Mouse (Mus musculus) thymus, adult 2 months (tissue): ENCODE measurements around the gene Zbed5. TPM values are rescaled to one million over a fixed set of nuclear protein-coding genes. Genes with fewer than 3 reads are reported as not detected.
"Not testable (repeated sequence)": the region's sequence is repeated elsewhere in the genome, so short reads cannot be mapped to it uniquely, and the experiment has no call there.

Source experiments
- DNase-seq: peaks from one replicate; pipeline ENCODE4 v3.0.0; 2021
- H3K27ac ChIP-seq: fragments of 200-500 bp; 2 replicates; pipeline ENCODE4 v1.5.1; 2012; ENCODE audit warnings: low read length, control low read depth; ENCODE audit not compliant: control insufficient read depth, insufficient read depth
- H3K27me3 ChIP-seq: fragments of 200-500 bp; 2 replicates; pipeline ENCODE4 v1.6.1; 2012; ENCODE audit warnings: mild to moderate bottlenecking, low read length, moderate library complexity, mixed read lengths; ENCODE audit not compliant: control insufficient read depth, insufficient read depth
- H3K36me3 ChIP-seq: fragments of 200-500 bp; 2 replicates; pipeline ENCODE4 v1.6.1; 2012; ENCODE audit warnings: mild to moderate bottlenecking, low read length, moderate library complexity; ENCODE audit not compliant: control insufficient read depth, insufficient read depth
- H3K4me1 ChIP-seq: fragments of 200-500 bp; replicated peaks from 2 replicates; pipeline ENCODE4 v1.6.1; 2012; ENCODE audit warnings: low read length; ENCODE audit not compliant: control insufficient read depth, insufficient read depth
- H3K4me3 ChIP-seq: fragments of 200-500 bp; 2 replicates; pipeline ENCODE4 v1.5.1; 2012; ENCODE audit warnings: mild to moderate bottlenecking, low read length, control low read depth, moderate library complexity; ENCODE audit not compliant: control insufficient read depth, insufficient read depth
- CTCF ChIP-seq: fragments of 200-500 bp; IDR thresholded peaks from 2 replicates; pipeline ENCODE4 v1.5.1; 2012; ENCODE audit warnings: mild to moderate bottlenecking, control low read depth, low read length, moderate library complexity, borderline replicate concordance; ENCODE audit not compliant: control insufficient read depth, poor library complexity, insufficient read depth; ENCODE audit errors: extremely low read depth
- POLR2A ChIP-seq: fragments of 200-500 bp; IDR thresholded peaks from 2 replicates; pipeline ENCODE4 v1.6.1; 2012; ENCODE audit warnings: mild to moderate bottlenecking, low read length, control low read depth, moderate library complexity; ENCODE audit not compliant: control insufficient read depth, poor library complexity, insufficient read depth; ENCODE audit errors: extremely low read depth
- WGBS: fragments of 180-500 bp; shearing (Covaris S2); methylation state at CpG from one replicate; pipeline ENCODE4 v1.1.7; 2018; 5-methylcytosine and 5-hydroxymethylcytosine counted together
- polyA plus RNA-seq: library from polyadenylated mRNA; depleted of rRNA; stranded (reverse); fragments of >200 nt; gene quantifications from 2 replicates; pipeline ENCODE4 v1.2.3, GENCODE M21; 2012; rRNA removed

Zbed5 gene
- polyA plus RNA-seq, 1 experiment = 0.50 TPM

DNA sequence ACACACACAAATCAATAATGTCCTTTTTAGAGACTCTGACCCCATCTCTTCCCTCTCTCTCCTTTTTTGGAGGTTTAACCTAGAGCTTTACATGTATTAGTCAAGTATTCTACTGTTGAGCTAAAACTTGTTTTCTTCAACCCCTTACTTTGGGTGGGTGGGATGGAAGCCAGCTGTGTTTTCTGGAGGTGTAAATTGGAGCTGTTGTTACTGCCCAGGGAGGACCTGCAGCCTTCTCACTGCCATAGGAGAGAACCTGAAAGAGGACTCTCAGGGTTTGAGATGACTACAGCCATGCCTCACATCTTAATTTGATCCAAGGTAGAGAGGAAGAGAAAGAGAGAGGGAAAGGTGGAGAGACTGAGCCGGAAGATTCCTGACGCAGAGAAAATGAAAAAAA, 44.8 kb downstream of the Zbed5 start:
- Histone ChIP-seq H3K36me3 (no peaks in the 10 kb centered on the region), H3K4me1 (no peaks in the 10 kb centered on the region), H3K4me3 (no peak overlapping the region), H3K27ac (no peak overlapping the region), H3K27me3 (no peaks in the 10 kb centered on the region)
- 71% methylated on average over 2 of the region's 2 CpGs for WGBS
- no peak for DNase-seq
- no peak for TF ChIP-seq POLR2A
- TF ChIP-seq CTCF = no peak

DNA sequence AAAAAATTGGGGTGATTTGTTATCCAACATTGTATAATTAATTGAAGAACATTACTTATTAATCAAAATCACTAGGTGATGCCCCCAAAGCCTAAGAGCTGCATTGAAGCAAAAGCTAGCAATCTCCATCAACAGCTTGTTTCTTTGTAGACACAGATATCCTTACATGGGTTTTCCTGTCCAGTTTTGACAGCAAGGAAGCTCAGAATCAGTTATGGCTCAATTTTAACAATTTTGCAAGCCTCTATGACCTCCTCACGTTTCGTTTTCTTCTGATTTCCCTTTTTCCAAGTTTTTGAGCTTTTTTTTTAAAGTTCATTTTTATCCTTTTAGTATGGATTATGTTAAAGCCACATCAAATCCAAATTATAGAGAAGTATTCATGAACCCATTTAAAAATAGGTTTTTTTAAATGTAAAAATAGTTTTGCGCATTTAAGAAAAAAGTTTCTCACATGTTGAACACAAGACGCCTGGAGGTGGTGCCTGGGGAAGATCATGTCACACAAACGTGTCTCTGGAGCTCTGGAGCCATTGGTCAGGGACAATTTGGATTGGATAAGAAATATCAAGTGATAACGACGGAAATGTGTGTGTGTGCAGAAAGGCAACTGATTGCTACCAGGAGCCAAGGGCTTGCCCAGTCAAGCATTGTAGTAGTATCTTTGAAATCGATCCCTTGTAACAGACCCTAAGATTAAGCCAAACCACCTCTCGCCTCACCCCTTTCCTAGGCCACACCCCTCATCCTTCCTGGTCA, 45.4 kb downstream of the Zbed5 start:
- DNase-seq = no peak
- peak overlapping the region; percentile 24 for H3K4me3 ChIP-seq
- H3K4me1 ChIP-seq = no peaks in the 10 kb centered on the region
- WGBS = under 1% methylated on average over 9 of the region's 9 CpGs
- no peaks in the 10 kb centered on the region for H3K36me3 ChIP-seq
- H3K27me3 ChIP-seq = no peaks in the 10 kb centered on the region
- no peak overlapping the region for H3K27ac ChIP-seq
- no peak for TF ChIP-seq POLR2A
- TF ChIP-seq CTCF = no peak

DNA sequence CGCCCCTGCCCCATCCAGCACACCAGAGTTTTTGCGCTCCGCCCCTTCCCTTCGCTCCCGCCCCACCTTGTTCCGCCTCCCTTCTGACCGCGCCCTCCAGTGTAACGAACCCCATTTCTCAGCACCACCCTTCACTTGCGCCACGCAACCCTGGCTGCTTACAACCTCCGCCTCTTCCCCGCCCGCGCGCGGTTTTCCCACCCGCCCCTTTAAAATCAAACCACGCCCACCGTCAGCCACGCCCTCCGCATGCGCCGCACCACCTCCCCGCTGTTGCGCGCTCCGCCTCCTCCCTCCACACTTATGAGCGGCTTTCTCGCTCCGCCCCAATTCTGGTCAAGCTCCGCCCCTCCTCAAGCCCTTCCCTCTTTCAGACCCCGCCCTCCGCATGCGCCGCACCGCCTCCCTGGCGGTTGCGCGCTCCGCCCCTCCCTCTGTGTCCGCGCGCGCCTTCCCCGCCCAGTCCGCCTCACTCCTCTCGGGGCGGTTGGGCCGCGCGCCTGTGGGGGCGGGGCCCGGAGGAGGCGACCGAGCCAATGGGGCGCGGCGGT, 46.0 kb downstream of the Zbed5 start, which contains the start of gene Vkorc1l1:
TSS of gene Vkorc1l1 (plus strand) at position 476 of the 551 bp plus-strand sequence.
- Histone ChIP-seq H3K36me3 (no peaks in the 10 kb centered on the region), H3K27me3 (no peaks in the 10 kb centered on the region), H3K4me1 (no peaks in the 10 kb centered on the region), H3K27ac (no peak within 1 kb of the TSS), H3K4me3 (peak within 1 kb of the TSS; percentile 66)
- DNase-seq = peak; percentile 99
- 0 out of 2 replicates have a peak, but pooled peaks have one; percentile 43 for TF ChIP-seq CTCF
- TF ChIP-seq POLR2A = peak; percentile 50; the same call in 1 of the 2 replicates
- under 1% methylated on average over 58 of the region's 59 CpGs for WGBS

DNA sequence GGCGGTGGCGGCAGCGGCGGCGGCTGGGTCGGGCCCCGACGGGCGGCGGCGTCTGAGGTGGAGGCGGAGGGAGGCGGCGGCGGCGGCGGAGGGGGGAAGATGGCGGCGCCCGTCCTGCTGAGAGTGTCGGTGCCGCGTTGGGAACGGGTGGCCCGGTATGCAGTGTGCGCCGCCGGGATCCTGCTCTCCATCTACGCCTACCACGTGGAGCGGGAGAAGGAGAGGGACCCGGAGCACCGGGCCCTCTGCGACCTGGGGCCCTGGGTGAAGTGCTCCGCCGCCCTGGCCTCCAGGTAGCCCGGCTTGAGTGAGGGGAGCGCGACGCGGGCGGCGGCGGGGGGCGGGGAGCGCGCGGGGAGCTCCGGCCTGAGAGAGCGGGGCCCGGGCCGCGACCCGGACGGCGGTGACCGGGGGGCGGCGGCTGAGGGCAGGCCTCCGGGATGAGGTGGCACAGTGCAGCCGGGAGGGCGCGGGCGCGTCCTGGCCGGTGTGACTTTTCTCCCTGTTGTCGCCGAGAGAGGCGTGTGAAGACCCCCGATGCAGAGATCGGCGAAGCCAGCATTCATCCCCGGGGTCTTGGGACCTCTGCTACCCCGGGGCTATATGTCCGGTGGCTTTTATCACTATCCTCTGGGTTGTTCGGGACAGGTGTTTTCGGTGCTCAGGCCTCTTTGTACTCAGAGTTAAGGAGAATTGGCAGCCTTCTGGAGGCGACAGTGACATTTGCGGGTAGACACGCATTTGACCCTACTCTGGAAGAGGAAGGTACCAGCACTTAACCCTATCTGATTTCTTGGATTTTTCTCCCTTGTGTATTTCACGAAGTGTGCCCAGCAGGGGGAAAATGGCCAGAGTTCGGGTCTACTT, 46.8 kb downstream of the Zbed5 start:
- not testable (repeated sequence) for H3K27ac ChIP-seq, H3K4me1 ChIP-seq, H3K27me3 ChIP-seq, H3K36me3 ChIP-seq
- WGBS = under 1% methylated on average over 52 of the region's 82 CpGs
- DNase-seq = peak; percentile 46
- H3K4me3 ChIP-seq = peak overlapping the region; percentile 66

DNA sequence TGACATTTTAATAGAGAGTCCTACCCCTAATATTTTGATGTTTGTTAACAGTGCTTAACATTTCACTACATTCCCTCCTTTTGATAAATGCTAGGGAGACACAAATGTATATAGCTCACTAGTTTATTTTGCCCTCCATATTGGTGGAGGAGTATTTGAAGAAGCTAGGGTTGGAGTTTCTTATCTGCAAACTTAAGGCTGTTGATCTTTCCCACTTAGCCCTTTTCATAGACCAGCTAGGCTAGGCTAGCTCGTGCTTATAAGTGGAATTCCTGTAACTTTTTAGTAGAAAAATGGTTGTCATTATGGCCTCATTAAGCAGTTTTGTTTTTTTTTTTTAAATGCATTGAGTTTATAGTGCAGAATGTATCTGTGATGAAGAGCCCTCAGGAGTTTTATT, 47.9 kb downstream of the Zbed5 start:
- H3K27ac ChIP-seq = no peak overlapping the region
- TF ChIP-seq CTCF = no peak
- 96% methylated on average over 1 of the region's 1 CpGs for WGBS
- H3K36me3 ChIP-seq = no peaks in the 10 kb centered on the region
- no peaks in the 10 kb centered on the region for H3K27me3 ChIP-seq
- no peak for DNase-seq
- no peaks in the 10 kb centered on the region for H3K4me1 ChIP-seq
- no peak overlapping the region for H3K4me3 ChIP-seq

DNA sequence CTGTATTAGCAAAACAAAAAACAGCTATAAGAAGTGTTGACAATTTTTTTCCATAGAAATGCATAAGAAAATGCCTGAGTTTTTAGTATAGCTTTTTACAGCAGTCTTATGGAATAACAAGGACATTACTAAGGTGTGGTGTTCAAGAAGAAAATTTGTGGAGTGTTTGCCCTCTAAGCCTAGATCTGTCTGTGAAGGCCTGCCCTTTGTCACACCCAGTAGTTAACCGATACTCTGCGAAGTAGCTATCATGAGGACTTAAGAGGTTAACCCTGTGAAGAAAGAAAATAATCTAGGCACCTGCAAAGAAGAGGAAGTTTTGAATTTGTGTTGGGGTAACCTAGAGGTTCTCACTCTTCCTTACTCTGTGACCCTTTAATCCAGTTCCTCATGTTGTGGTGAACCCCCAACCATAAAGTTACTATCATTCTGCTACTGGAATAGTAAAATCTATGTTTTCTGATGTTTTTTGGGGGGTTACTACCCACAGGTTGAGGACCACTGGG, 52.1 kb downstream of the Zbed5 start:
- Histone ChIP-seq H3K27me3 (no peaks in the 10 kb centered on the region), H3K4me3 (no peak overlapping the region), H3K4me1 (no peaks in the 10 kb centered on the region), H3K27ac (no peak overlapping the region), H3K36me3 (no peaks in the 10 kb centered on the region)
- DNase-seq = no peak
- TF ChIP-seq POLR2A = no peak
- no peak for TF ChIP-seq CTCF
- WGBS = 49% methylated on average over 2 of the region's 2 CpGs

DNA sequence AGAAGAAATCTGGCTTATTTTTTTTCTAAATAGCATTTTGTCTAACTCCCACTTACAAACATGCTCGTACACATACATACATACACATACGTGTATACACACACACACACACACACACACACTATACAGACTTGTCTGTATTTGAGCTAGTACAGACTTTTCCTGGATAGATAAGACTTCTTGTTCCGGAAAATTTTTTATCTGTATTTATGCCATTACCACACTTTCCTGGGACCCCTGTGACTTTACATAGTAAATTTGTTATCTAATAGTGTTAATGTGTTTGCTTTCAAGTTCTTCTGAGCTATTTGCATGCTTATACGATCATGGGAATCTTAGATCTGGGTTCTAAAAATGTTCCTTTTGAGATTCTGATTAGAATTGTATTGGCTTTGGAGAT, 56.6 kb downstream of the Zbed5 start:
- H3K4me3 ChIP-seq = no peak overlapping the region
- no peak for DNase-seq
- no peak overlapping the region for H3K27ac ChIP-seq
- no peaks in the 10 kb centered on the region for H3K36me3 ChIP-seq
- TF ChIP-seq CTCF (no peak), POLR2A (no peak)
- 97% methylated on average over 4 of the region's 4 CpGs for WGBS
- H3K27me3 ChIP-seq = no peaks in the 10 kb centered on the region
- no peaks in the 10 kb centered on the region for H3K4me1 ChIP-seq

Other genes starting within 250 kb of the Zbed5 start
- 1.1 and 1.4 TPM in 2 replicates for gene Zfp11, start 225.6 kb upstream of the Zbed5 start, polyA plus RNA-seq
- gene Sept14, start 187.2 kb upstream of the Zbed5 start, polyA plus RNA-seq = 0.11 TPM in 1 of 2 replicates, not detected in the other
- 66.5 and 83.5 TPM in 2 replicates for gene Mrps17, start 180.2 kb upstream of the Zbed5 start, polyA plus RNA-seq
- gene Nipsnap2, start 170.7 kb upstream of the Zbed5 start, polyA plus RNA-seq = 31.5 and 45.9 TPM in 2 replicates
- 32.9 and 36.8 TPM in 2 replicates for gene Psph, start 108.3 kb upstream of the Zbed5 start, polyA plus RNA-seq
- gene Sumf2, start 48.7 kb upstream of the Zbed5 start, polyA plus RNA-seq = 17.3 and 19.4 TPM in 2 replicates
- gene Chchd2, start 8.3 kb upstream of the Zbed5 start, polyA plus RNA-seq = 1,121 and 1,221 TPM in 2 replicates
- gene Phkg1, start 2.8 kb downstream of the Zbed5 start, polyA plus RNA-seq = 1.3 and 3.6 TPM in 2 replicates
- 3.4 and 3.5 TPM in 2 replicates for gene Nupr1l, start 12.8 kb downstream of the Zbed5 start, polyA plus RNA-seq
- 20.9 and 24.2 TPM in 2 replicates for gene Vkorc1l1, start 46.2 kb downstream of the Zbed5 start, polyA plus RNA-seq
- 55.1 and 57.5 TPM in 2 replicates for gene Gusb, start 107.3 kb downstream of the Zbed5 start, polyA plus RNA-seq
- gene Asl, start 133.5 kb downstream of the Zbed5 start, polyA plus RNA-seq = 33.0 and 40.4 TPM in 2 replicates
- 17.0 and 17.5 TPM in 2 replicates for gene Crcp, start 133.6 kb downstream of the Zbed5 start, polyA plus RNA-seq
- gene Tpst1, start 177.6 kb downstream of the Zbed5 start, polyA plus RNA-seq = 8.4 and 9.5 TPM in 2 replicates
- gene Kctd7, start 249.1 kb downstream of the Zbed5 start, polyA plus RNA-seq = 6.9 and 7.9 TPM in 2 replicates